Mouse (Mus musculus): ENCODE results near the gene Synpo2. TPM values are rescaled to one million over a fixed set of nuclear protein-coding genes. Genes with fewer than 3 reads are reported as not detected.

Synpo2 gene
- polyA plus RNA-seq, 1 experiment from 2014 or later, result 4.9 TPM

- Histone ChIP-seq H3K27me3 (replicated peaks; ENCODE audit: low read depth, poor library complexity, severe bottlenecking) (no peaks in the 10 kb centered on the region), H3K27ac (replicated peaks) (no peak overlapping the region), H3K4me1 (peaks cover 28% of the 10 kb centered on the region), H3K36me3 (replicated peaks) (no peaks in the 10 kb centered on the region), H3K9me3 (no peaks in the 10 kb centered on the region), H3K4me3 (no peak overlapping the region)
- no peak for DNase-seq (ENCODE audit: low spot score)
- WGBS, result 91% methylated on average over 5 of the region's 5 CpGs
These were observed 147.7 kb downstream of the Synpo2 start for GRCm38 (mm10) chr3:123088284-123088683.

GRCm38 (mm10) chr3:123085871-123086501 is 150.0 kb downstream of the Synpo2 start:
- 78% methylated on average over 16 of the region's 16 CpGs for WGBS
- DNase-seq (ENCODE audit: low spot score), result no peak
- peaks cover 21% of the 10 kb centered on the region for H3K4me1 ChIP-seq

DNA sequence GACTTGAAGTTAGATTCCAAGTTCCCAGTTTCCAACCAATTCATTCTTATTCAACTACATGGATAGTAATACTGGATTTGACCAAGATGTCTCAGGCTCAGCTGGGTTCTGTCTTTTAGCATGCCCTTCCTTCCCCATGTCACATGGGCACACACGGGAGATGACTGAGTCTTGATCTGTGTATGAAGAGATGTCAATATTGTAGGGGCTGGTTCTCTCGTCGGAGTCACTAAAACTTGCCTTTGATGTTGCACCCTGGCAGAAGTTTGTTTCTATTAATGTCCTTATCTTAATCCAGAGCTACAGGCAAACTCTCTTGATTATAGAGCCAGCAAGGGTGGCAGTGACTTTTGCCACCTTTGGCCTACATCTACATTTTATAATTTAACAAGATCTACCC is 154.3 kb downstream of the Synpo2 start:
- Histone ChIP-seq H3K4me1 (peaks cover 11% of the 10 kb centered on the region), H3K36me3 (replicated peaks) (no peaks in the 10 kb centered on the region), H3K4me3 (no peak overlapping the region), H3K9me3 (no peaks in the 10 kb centered on the region), H3K27ac (replicated peaks) (no peak overlapping the region), H3K27me3 (replicated peaks; ENCODE audit: low read depth, poor library complexity, severe bottlenecking) (no peaks in the 10 kb centered on the region)
- WGBS, result 85% methylated on average over 3 of the region's 3 CpGs
- DNase-seq (ENCODE audit: low spot score), result no peak

More at GRCm38 (mm10) chr3:123085871-123086501, 150.0 kb downstream of the Synpo2 start:
- no peaks in the 10 kb centered on the region for H3K36me3 ChIP-seq (replicated peaks)
- H3K9me3 ChIP-seq, result no peaks in the 10 kb centered on the region
- no peak overlapping the region for H3K4me3 ChIP-seq
- no peak overlapping the region for H3K27ac ChIP-seq (replicated peaks)
- H3K27me3 ChIP-seq (replicated peaks; ENCODE audit: low read depth, poor library complexity, severe bottlenecking), result no peaks in the 10 kb centered on the region

- Histone ChIP-seq H3K9me3 (no peaks in the 10 kb centered on the region), H3K4me3 (no peak overlapping the region), H3K27ac (replicated peaks) (no peak overlapping the region), H3K36me3 (replicated peaks) (no peaks in the 10 kb centered on the region), H3K27me3 (replicated peaks; ENCODE audit: low read depth, poor library complexity, severe bottlenecking) (no peaks in the 10 kb centered on the region), H3K4me1 (peaks cover 9% of the 10 kb centered on the region)
- WGBS, result 83% methylated on average over 7 of the region's 7 CpGs
- DNase-seq (ENCODE audit: low spot score), result no peak
These were observed 155.0 kb downstream of the Synpo2 start for GRCm38 (mm10) chr3:123080943-123081342.

DNA sequence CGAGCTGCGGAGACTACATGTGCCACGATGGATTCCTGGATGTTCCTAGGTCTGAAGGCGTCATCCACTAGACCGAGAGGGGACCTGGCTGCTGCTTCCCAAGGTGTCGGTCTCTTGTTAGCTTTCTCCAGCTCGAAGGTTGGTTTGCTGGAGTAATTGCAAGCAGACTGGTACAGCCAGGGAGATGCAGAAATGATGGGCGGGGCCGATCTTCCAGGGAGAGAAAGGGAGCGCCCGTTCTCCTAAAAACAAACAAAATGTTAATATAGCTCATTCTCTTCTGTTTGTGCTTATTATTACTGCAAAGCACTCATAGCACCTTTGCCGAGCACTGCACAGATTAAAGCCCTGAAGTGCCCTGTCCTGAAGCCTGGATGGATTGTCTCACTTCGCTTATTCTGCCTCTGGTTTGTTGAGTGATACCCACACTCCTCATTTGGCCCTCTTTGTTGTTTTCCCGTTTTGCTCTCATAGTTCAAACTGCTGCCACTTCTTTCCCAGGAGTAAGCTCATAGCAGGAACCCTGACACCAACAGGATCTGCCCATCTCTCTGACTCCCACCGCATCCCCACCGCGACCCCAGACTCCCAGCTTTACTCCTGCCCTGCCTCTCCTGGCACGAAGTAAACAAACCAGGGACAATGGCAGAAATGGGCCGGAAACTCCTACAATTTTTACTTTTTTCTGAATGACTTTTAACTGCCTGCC is 155.8 kb downstream of the Synpo2 start:
- no peaks in the 10 kb centered on the region for H3K36me3 ChIP-seq (replicated peaks)
- WGBS, result 82% methylated on average over 19 of the region's 19 CpGs
- H3K4me3 ChIP-seq, result no peak overlapping the region
- no peak for DNase-seq (ENCODE audit: low spot score)
- no peaks in the 10 kb centered on the region for H3K27me3 ChIP-seq (replicated peaks; ENCODE audit: low read depth, poor library complexity, severe bottlenecking)
- H3K27ac ChIP-seq (replicated peaks), result no peak overlapping the region; the same call in 1 of the 2 replicates
- H3K9me3 ChIP-seq, result no peaks in the 10 kb centered on the region
- peaks cover 3% of the 10 kb centered on the region; the same call in 1 of the 2 replicates for H3K4me1 ChIP-seq

- no peak overlapping the region for H3K4me3 ChIP-seq
These were observed 160.2 kb downstream of the Synpo2 start for GRCm38 (mm10) chr3:123075759-123076158.

GRCm38 (mm10) chr3:123075034-123075433 is 160.9 kb downstream of the Synpo2 start:
- no peak overlapping the region for H3K27ac ChIP-seq (replicated peaks)
- no peak for DNase-seq (ENCODE audit: low spot score)
- H3K36me3 ChIP-seq (replicated peaks), result no peaks in the 10 kb centered on the region
- H3K9me3 ChIP-seq, result no peaks in the 10 kb centered on the region
- no peak overlapping the region for H3K4me3 ChIP-seq
- peaks cover 5% of the 10 kb centered on the region for H3K4me1 ChIP-seq
- no peaks in the 10 kb centered on the region for H3K27me3 ChIP-seq (replicated peaks; ENCODE audit: low read depth, poor library complexity, severe bottlenecking)

More at GRCm38 (mm10) chr3:123075759-123076158, 160.2 kb downstream of the Synpo2 start:
- WGBS, result 86% methylated on average over 3 of the region's 3 CpGs
- Histone ChIP-seq H3K27ac (replicated peaks) (no peak overlapping the region), H3K4me1 (peaks cover 6% of the 10 kb centered on the region), H3K27me3 (replicated peaks; ENCODE audit: low read depth, poor library complexity, severe bottlenecking) (no peaks in the 10 kb centered on the region), H3K36me3 (replicated peaks) (no peaks in the 10 kb centered on the region), H3K9me3 (no peaks in the 10 kb centered on the region)
- no peak for DNase-seq (ENCODE audit: low spot score)

DNA sequence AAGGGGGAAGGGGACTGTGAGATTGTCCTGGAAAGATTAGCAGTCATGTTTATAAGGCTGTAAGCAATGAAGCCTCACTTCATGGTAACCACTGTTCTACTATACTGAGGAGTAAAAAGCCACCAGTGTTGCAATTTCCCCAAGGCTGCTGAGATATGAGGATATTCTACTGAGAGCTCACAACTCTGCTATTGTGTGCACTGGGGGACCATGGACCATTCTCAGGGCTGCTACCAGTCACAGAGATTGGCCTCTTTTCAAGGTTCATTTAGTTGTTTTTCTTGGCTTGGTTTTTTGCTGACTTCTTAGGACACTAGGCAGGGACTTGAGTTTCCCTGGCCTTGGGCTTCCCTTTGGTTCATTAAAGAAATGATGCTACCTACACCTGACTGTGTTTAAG is 162.6 kb downstream of the Synpo2 start:
- no peaks in the 10 kb centered on the region for H3K36me3 ChIP-seq (replicated peaks)
- no peak for DNase-seq (ENCODE audit: low spot score)
- no peaks in the 10 kb centered on the region for H3K27me3 ChIP-seq (replicated peaks; ENCODE audit: low read depth, poor library complexity, severe bottlenecking)
- peaks cover 3% of the 10 kb centered on the region; the same call in 1 of the 2 replicates for H3K4me1 ChIP-seq
- no peak overlapping the region for H3K4me3 ChIP-seq
- H3K27ac ChIP-seq (replicated peaks), result no peak overlapping the region
- H3K9me3 ChIP-seq, result no peaks in the 10 kb centered on the region

DNA sequence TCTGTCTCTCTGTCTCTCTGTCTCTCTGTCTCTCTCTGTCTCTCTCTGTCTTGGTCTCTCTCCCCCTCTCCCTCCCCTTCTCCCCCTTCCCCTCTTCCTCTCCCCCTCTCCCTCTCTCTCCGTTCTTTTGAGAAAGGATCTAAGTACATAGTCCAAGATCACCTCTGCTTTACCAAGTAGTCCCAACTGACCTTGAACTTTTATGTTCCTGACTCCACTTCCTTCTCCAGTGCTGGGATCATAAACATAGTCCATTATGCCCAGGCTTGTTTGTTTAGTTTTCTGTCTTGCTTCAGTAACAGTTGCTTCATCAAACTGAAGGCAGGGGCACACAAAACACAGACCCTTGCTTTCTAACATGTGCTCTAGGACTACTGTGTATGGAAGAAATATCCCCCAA is 163.5 kb downstream of the Synpo2 start:
- H3K27ac ChIP-seq (replicated peaks), result no peak overlapping the region
- H3K4me1 ChIP-seq, result peaks cover 3% of the 10 kb centered on the region; the same call in 1 of the 2 replicates
- no peaks in the 10 kb centered on the region for H3K36me3 ChIP-seq (replicated peaks)
- WGBS, result 67% methylated on average over 1 of the region's 1 CpGs
- no peaks in the 10 kb centered on the region for H3K9me3 ChIP-seq
- no peaks in the 10 kb centered on the region for H3K27me3 ChIP-seq (replicated peaks; ENCODE audit: low read depth, poor library complexity, severe bottlenecking)
- no peak overlapping the region for H3K4me3 ChIP-seq
- no peak for DNase-seq (ENCODE audit: low spot score)

DNA sequence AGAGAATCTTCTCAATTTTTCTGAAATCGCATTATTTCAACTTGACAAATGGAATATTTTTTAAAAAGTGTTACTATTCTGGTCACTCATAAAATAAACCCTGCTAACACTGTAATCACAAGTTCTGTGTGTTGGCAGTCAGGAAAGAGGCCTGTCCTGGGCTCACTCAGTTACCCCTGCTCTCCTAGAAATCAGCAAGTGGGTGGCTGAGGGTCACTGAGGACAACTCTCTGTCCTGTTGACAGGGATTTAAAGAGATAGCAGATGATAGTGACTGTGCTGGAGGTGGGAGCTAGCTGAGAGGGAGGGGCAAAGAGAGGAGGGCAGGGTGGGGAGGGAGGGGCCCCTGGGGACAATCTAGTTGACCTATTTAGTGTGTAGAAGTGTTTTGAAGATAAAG is 165.0 kb downstream of the Synpo2 start:
- WGBS, result 93% methylated on average over 1 of the region's 1 CpGs

DNA sequence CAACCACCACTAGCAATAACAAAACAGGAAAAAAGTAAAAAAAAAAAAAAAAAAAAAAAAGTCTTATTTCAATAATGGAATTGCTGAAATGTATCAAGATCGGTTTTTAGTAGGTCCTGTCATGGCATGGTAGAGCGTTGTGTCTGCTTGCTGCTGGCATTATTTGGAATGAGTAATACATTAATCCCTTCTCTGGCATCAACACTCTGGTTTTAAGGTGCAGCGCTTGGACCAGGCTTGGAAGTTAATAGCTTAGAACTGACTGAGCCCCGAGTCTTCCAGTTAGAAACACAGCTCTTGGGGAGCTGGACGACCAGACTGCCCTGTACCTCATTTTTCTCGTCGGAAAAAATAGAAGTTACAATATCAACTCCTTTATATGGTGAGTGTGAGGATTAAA is 169.1 kb downstream of the Synpo2 start:
- no peak for DNase-seq (ENCODE audit: low spot score)
- H3K36me3 ChIP-seq (replicated peaks), result no peaks in the 10 kb centered on the region
- 92% methylated on average over 7 of the region's 7 CpGs for WGBS
- no peak overlapping the region for H3K4me3 ChIP-seq
- H3K4me1 ChIP-seq, result peaks cover 8% of the 10 kb centered on the region
- H3K27ac ChIP-seq (replicated peaks), result no peak overlapping the region
- H3K27me3 ChIP-seq (replicated peaks; ENCODE audit: low read depth, poor library complexity, severe bottlenecking), result no peaks in the 10 kb centered on the region
- no peaks in the 10 kb centered on the region for H3K9me3 ChIP-seq

More for the DNA sequence above, 165.0 kb downstream of the Synpo2 start:
- Histone ChIP-seq H3K27me3 (replicated peaks; ENCODE audit: low read depth, poor library complexity, severe bottlenecking) (no peaks in the 10 kb centered on the region), H3K9me3 (no peaks in the 10 kb centered on the region), H3K36me3 (replicated peaks) (no peaks in the 10 kb centered on the region), H3K27ac (replicated peaks) (no peak overlapping the region), H3K4me3 (no peak overlapping the region), H3K4me1 (peaks cover 3% of the 10 kb centered on the region; the same call in 1 of the 2 replicates)
- DNase-seq (ENCODE audit: low spot score), result no peak

DNA sequence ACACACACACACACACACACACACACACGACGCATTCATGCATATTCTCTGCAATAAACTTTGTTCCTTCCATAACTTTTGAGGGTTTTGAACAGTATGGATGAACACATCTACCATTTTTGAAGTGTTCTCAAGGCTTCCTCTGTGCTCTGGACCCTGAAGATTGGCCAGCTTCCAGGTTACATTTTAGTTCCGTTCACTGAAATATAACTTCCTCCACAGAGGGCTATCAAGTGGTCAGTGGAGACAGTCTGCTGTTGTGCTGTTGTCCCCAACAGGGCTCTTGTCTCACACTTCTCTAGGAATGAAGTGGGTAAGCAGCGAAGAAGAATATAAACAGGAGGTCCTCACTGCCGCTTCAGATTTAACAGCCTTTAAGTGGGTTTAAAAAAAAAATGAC is 170.5 kb downstream of the Synpo2 start:
- H3K36me3 ChIP-seq (replicated peaks), result no peaks in the 10 kb centered on the region
- no peak overlapping the region for H3K27ac ChIP-seq (replicated peaks)
- H3K9me3 ChIP-seq, result no peaks in the 10 kb centered on the region
- 88% methylated on average over 5 of the region's 5 CpGs for WGBS
- no peak for DNase-seq (ENCODE audit: low spot score)
- peaks cover 5% of the 10 kb centered on the region for H3K4me1 ChIP-seq
- no peak overlapping the region for H3K4me3 ChIP-seq
- H3K27me3 ChIP-seq (replicated peaks; ENCODE audit: low read depth, poor library complexity, severe bottlenecking), result no peaks in the 10 kb centered on the region

DNA sequence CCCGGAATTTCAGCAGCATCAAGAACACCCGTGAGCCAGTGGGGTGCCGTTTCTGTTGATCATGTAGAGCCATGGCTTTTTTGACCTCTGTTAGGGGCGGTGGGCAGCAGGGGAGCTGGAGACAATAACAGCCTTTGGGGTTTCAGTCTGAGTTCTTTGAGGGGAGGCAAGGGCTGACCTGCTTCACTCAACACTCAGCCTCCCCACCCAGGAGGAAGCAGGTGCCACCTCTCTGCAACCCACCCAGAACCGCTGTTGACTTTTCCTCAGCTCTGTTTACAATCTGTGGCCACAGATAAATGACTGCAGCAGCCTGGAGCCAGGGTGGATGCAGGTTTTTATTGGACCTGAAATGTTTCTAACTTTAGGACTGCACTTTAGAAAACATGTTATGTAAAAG is 171.8 kb downstream of the Synpo2 start:
- WGBS, result 16% methylated on average over 5 of the region's 5 CpGs
- Histone ChIP-seq H3K36me3 (replicated peaks) (no peaks in the 10 kb centered on the region), H3K4me3 (no peak overlapping the region), H3K9me3 (no peaks in the 10 kb centered on the region), H3K27me3 (replicated peaks; ENCODE audit: low read depth, poor library complexity, severe bottlenecking) (no peaks in the 10 kb centered on the region), H3K4me1 (peaks cover 5% of the 10 kb centered on the region), H3K27ac (replicated peaks) (no peak overlapping the region)
- DNase-seq (ENCODE audit: low spot score), result peak; percentile 10
